ENCODE assay signal across 8 mouse cellular contexts in genomic region chr5:147589814-147590213, GRCm38 (mm10).
DNase-seq lines count a peak whose midpoint lies in the region; ATAC-seq and TF ChIP-seq lines count a peak whose summit lies in the region.

No protein-coding gene starts in this region.

- H3K36me3 ChIP-seq in heart, embryonic 11.5 days (ENCODE audit: control insufficient read depth, insufficient read depth, low read length) = no peaks in the 10 kb centered on the region; the same call in 1 of the 2 replicates
- H3K36me3 ChIP-seq in liver, embryonic 12.5 days = no peaks in the 10 kb centered on the region

- CTCF ChIA-PET in Patski (lab: Charles Lee) = interaction anchor here (0.9 to 1.0 kb wide), 3 partner anchors 12 to 258 kb away, joined by 3 to 4 read pairs (median 3); no protein-coding TSS in a partner anchor

- H3K4me2 ChIP-seq in heart, embryonic 11.5 days = no peak overlapping the region
- no peak overlapping the region for H3K4me2 ChIP-seq in liver, embryonic 12.5 days

- no peak overlapping the region for H3K4me3 ChIP-seq in gastrocnemius, adult 2 months
- H3K4me3 ChIP-seq in heart, embryonic 11.5 days (ENCODE audit: low read depth, low read length) = no peak overlapping the region
- H3K4me3 ChIP-seq in liver, embryonic 12.5 days = no peak overlapping the region

- intact Hi-C loops in gastrocnemius, adult 2 months (cut with DNase I) = loop anchor here (5.0 kb wide), 1 partner anchor 257 kb away; no protein-coding TSS in a partner anchor
- intact Hi-C loops in gastrocnemius, postnatal 36 days (cut with DNase I) = no loop called here

- H3K27me3 ChIP-seq in Patski = no peaks in the 10 kb centered on the region
- no peaks in the 10 kb centered on the region for H3K27me3 ChIP-seq in heart, embryonic 11.5 days (ENCODE audit: control insufficient read depth, insufficient read depth, low read length)
- no peaks in the 10 kb centered on the region for H3K27me3 ChIP-seq in liver, embryonic 12.5 days (replicated peaks)

- POLR2A ChIA-PET in Patski (lab: Charles Lee) = interaction anchor here (0.6 kb wide), 1 partner anchor 1311 kb away, joined by 3 read pairs; no protein-coding TSS in a partner anchor

- peak; percentile 99 for ATAC-seq in Patski
- ATAC-seq in heart, embryonic 11.5 days (replicated peaks; ENCODE audit: insufficient number of reproducible peaks, low FRiP score, low TSS enrichment) = peak; percentile 69; the same call in 1 of the 2 replicates
- peak; percentile 46; the same call in 1 of the 2 replicates for ATAC-seq in liver, embryonic 12.5 days

- in situ Hi-C loops in Patski (cut with MboI; ENCODE audit: low pct_unique_long_range_greater_than_20kb) = loop anchor here (5.0 kb wide), 2 partner anchors 147 to 257 kb away; no protein-coding TSS in a partner anchor

- no peak for TF ChIP-seq CTCF in gastrocnemius, adult 2 months (IDR thresholded peaks at IDR 0.05)
- no peak for TF ChIP-seq CTCF in Patski (IDR thresholded peaks at IDR 0.05)

- 50% methylated on average over 12 of the region's 12 CpGs for WGBS in heart, embryonic 11.5 days (ENCODE audit: insufficient replicate concordance)
- WGBS in liver, embryonic 12.5 days (ENCODE audit: insufficient replicate concordance) = 42% methylated on average over 12 of the region's 12 CpGs

- no peak overlapping the region for H3K9ac ChIP-seq in heart, embryonic 11.5 days (ENCODE audit: low read depth, low read length)
- no peak overlapping the region for H3K9ac ChIP-seq in liver, embryonic 12.5 days

- H3K4me1 ChIP-seq in heart, embryonic 11.5 days (ENCODE audit: control insufficient read depth, insufficient read depth, low read length) = no peaks in the 10 kb centered on the region; the same call in 1 of the 2 replicates
- no peaks in the 10 kb centered on the region for H3K4me1 ChIP-seq in liver, embryonic 12.5 days

- peaks cover 3% of the 10 kb centered on the region; the same call in 1 of the 2 replicates for H3K9me3 ChIP-seq in heart, embryonic 11.5 days (replicated peaks; ENCODE audit: control insufficient read depth, low read length)
- no peaks in the 10 kb centered on the region for H3K9me3 ChIP-seq in liver, embryonic 12.5 days (replicated peaks)

- peak overlapping the region; percentile 52 for H3K27ac ChIP-seq in gastrocnemius, adult 2 months
- peak overlapping the region; percentile 85 for H3K27ac ChIP-seq in heart, embryonic 11.5 days (ENCODE audit: low read depth, low read length)
- H3K27ac ChIP-seq in liver, embryonic 12.5 days = no peak overlapping the region

- DNase-seq in gastrocnemius, adult 2 months = no peak
- no peak for DNase-seq in gastrocnemius, adult 18-20 months (ENCODE audit: low spot score)
- peak; percentile 91 for DNase-seq in Patski (ENCODE audit: low read depth, low spot score)
- DNase-seq in spleen, postnatal 14 days (ENCODE audit: low spot score in 2 of 2) = no peak
- DNase-seq in gastrocnemius, postnatal 36 days = no peak
- no peak for DNase-seq in thymus, postnatal 10 days (ENCODE audit: low spot score in 2 of 2)

Comparison
In these comparisons a context has a peak if more than half of its experiments do, and no peak if none do; other contexts are left out.
1. ATAC-seq: peak in every context shown above with its lines; median percentile 99 in Patski; 69 in heart, embryonic 11.5 days; 46 in liver, embryonic 12.5 days.